8 mouse cellular contexts compared by ENCODE assay signal in genomic region chr1:181210147-181210546, GRCm38 (mm10). TPM values are rescaled to one million over a fixed set of nuclear protein-coding genes. Genes with fewer than 3 reads are reported as not detected.
A peak's percentile ranks its signal among the peaks of the same experiment; 100 is the strongest.
DNase-seq lines count a peak whose midpoint lies in the region; ATAC-seq and TF ChIP-seq lines count a peak whose summit lies in the region.

No protein-coding gene starts in this region.

- 9% methylated on average over 4 of the region's 4 CpGs for WGBS in embryonic facial prominence, embryonic 15.5 days
- 21% methylated on average over 4 of the region's 4 CpGs for WGBS in limb, embryonic 10.5 days
- 8% methylated on average over 4 of the region's 4 CpGs for WGBS in small intestine, adult 2 months

- no peak for TF ChIP-seq CTCF in small intestine, adult 2 months (IDR thresholded peaks at IDR 0.05; ENCODE audit: extremely low read depth, insufficient read length, insufficient replicate concordance, low read depth, low read length)

- H3K36me3 ChIP-seq in embryonic facial prominence, embryonic 15.5 days, result peaks cover 6% of the 10 kb centered on the region; the same call in 1 of the 2 replicates
- peaks cover 39% of the 10 kb centered on the region for H3K36me3 ChIP-seq in limb, embryonic 10.5 days
- peaks cover 15% of the 10 kb centered on the region for H3K36me3 ChIP-seq in small intestine, adult 2 months (ENCODE audit: control insufficient read depth, insufficient read depth, low read length)

- TF ChIP-seq POLR2A in small intestine, adult 2 months (IDR thresholded peaks at IDR 0.05; ENCODE audit: low read depth, low read length), result no peak

- no peak for ATAC-seq in embryonic facial prominence, embryonic 15.5 days (ENCODE audit: insufficient number of reproducible peaks, low FRiP score, low TSS enrichment, low read depth)

- H3K27ac ChIP-seq in embryonic facial prominence, embryonic 15.5 days (replicated peaks), result peak overlapping the region; percentile 92; the same call in 1 of the 2 replicates
- H3K27ac ChIP-seq in limb, embryonic 10.5 days, result peak overlapping the region; percentile 98; the same call in 1 of the 2 replicates
- H3K27ac ChIP-seq in small intestine, adult 2 months (ENCODE audit: insufficient read depth, low read depth, low read length), result peak overlapping the region; percentile 45

- peak overlapping the region; percentile 79 for H3K4me2 ChIP-seq in embryonic facial prominence, embryonic 15.5 days (replicated peaks)

- H3K9me3 ChIP-seq in embryonic facial prominence, embryonic 15.5 days (replicated peaks), result no peaks in the 10 kb centered on the region
- no peaks in the 10 kb centered on the region for H3K9me3 ChIP-seq in limb, embryonic 10.5 days (replicated peaks)

- DNase-seq in right cerebral cortex, postnatal 25 days, result peak; percentile 7
- no peak for DNase-seq in right cerebral cortex, postnatal 14 days
- DNase-seq in limb, embryonic 10.5 days (ENCODE audit: low spot score), result no peak
- DNase-seq in ovary, postnatal 36 days (ENCODE audit: low spot score), result no peak
- DNase-seq in adrenal gland, adult 2 months, result no peak
- DNase-seq in cerebellum, adult 11 months, result no peak

- peaks cover 18% of the 10 kb centered on the region for H3K4me1 ChIP-seq in embryonic facial prominence, embryonic 15.5 days
- peaks cover 30% of the 10 kb centered on the region for H3K4me1 ChIP-seq in limb, embryonic 10.5 days
- H3K4me1 ChIP-seq in small intestine, adult 2 months (ENCODE audit: control insufficient read depth, insufficient read depth, insufficient read length, low read length), result peaks cover 9% of the 10 kb centered on the region; the same call in 1 of the 2 replicates

- H3K27me3 ChIP-seq in embryonic facial prominence, embryonic 15.5 days, result no peaks in the 10 kb centered on the region
- H3K27me3 ChIP-seq in limb, embryonic 10.5 days (ENCODE audit: low read depth, poor library complexity, severe bottlenecking), result no peaks in the 10 kb centered on the region
- no peaks in the 10 kb centered on the region for H3K27me3 ChIP-seq in small intestine, adult 2 months (ENCODE audit: control insufficient read depth, insufficient read depth, low read length)

- peak overlapping the region; percentile 96; the same call in 1 of the 2 replicates for H3K9ac ChIP-seq in embryonic facial prominence, embryonic 15.5 days

- H3K4me3 ChIP-seq in embryonic facial prominence, embryonic 15.5 days (replicated peaks), result peak overlapping the region; percentile 89
- H3K4me3 ChIP-seq in limb, embryonic 10.5 days, result peak overlapping the region; percentile 100
- peak overlapping the region; percentile 100 for H3K4me3 ChIP-seq in small intestine, adult 2 months (ENCODE audit: low read depth, low read length)

RNA-seq across cellular contexts. Expression of gene Wdr26, which starts 1.7 kb away (rescaled TPM):
- 38.0 and 39.8 TPM in 2 replicates for polyA plus RNA-seq in embryonic facial prominence, embryonic 15.5 days (2015; fragmentation: Nextera tagmentation; extraction: Ambion mirVana)
- polyA plus RNA-seq in limb, embryonic 10.5 days (2016; fragmentation: Nextera tagmentation; extraction: Ambion mirVana), result 25.0 and 27.7 TPM in 2 replicates
- 9.6 and 19.6 TPM in 2 replicates for polyA plus RNA-seq in small intestine, adult 2 months (2012; rRNA removed)
- total RNA-seq in adrenal gland, adult 2 months (2021), result 100 to 1,000 TPM; 113 to 140 TPM
- 56.7 and 62.2 TPM in 2 replicates for polyA plus RNA-seq in adrenal gland, adult 2 months (2012; rRNA removed)

Comparison
In these comparisons a context has a peak if more than half of its experiments do, and no peak if none do; other contexts are left out.
1. H3K27ac ChIP-seq: peak in every context shown above with its lines; median percentile 98 in limb, embryonic 10.5 days; 92 in embryonic facial prominence, embryonic 15.5 days; 45 in small intestine, adult 2 months.